Mouse (Mus musculus): ENCODE data around the gene Ankrd13a. TPM values are rescaled to one million over a fixed set of nuclear protein-coding genes. Genes with fewer than 3 reads are reported as not detected.

Gene Ankrd13a
- total RNA-seq, 2 experiments from 2014 or later = 15.4 to 19.6 TPM

DNA sequence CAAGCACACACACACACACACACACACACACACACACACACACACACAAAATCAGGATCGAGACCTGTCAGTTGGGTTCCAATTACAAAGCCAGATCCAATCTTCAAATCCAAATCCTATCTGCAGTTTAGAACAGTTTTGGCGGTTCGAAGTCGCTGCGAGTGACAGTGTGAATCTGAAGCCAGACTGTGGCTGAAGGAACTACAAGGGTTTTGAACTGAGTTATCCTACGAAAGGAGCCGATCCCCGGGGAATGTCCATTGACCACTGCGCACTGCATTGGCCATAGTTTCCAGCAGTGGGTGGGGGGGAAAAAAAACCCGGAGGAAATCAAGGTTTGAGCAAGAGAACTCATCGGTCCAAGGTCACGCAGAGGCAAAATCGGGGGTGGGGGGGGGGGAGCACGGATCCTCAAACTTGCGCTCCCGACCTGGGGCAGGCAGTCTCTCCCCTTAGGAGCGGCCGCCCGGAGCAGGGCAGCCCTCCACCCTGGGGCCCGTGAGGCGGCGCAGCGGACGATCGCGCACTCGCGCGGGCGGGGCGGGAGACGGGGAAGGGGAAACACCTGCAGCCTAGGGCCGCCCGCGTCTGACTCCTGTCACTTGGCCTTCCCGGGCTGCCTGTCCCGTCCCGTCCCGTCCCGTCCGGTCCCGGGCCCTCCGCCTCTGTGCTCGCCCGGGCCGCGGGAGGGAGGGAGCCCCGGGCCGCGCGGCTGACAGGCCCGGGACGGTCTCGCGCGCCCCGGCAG is 1.8 kb upstream of the Ankrd13a start:
- DNase-seq = peak; percentile 76
- intact Hi-C loops (cut with DNase I) = loop anchor here (5.0 kb wide), 2 partner anchors 35 kb away; no protein-coding TSS in a partner anchor
- Histone ChIP-seq H3K27ac (peak overlapping the region; percentile 99), H3K4me3 (peak overlapping the region; percentile 99)
- TF ChIP-seq CTCF (IDR thresholded peaks at IDR 0.05) = no peak

DNA sequence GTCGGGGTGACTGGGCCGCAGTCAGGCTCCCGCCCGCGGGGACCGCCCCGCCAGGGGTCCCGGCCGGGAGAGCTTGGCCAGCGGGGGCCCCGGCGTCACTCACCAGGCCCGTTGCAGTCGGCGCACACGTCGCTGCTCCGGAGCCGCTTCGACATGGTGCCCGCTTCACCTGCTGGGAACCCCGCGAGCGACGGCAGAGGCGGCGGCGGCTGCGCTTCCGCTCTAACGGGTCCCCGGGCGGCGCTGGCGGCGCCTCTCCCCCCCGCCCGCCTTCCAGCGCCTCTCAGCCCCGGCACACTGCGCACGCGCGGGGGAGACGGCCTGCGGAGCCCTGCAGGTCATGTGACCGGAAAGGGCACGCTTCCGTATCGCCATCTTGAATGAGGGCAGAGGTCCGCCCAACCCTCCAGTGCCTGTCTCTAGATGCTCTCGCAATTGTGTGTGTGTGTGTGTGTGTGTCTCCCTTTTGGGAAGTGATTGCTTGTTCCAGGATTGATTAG is 1.2 kb upstream of the Ankrd13a start:
- TF ChIP-seq CTCF (IDR thresholded peaks at IDR 0.05) = no peak
- peak; percentile 99 for DNase-seq
- peak overlapping the region; percentile 99 for H3K4me3 ChIP-seq
- intact Hi-C loops (cut with DNase I) = loop anchor here (5.0 kb wide), 2 partner anchors 34 to 36 kb away; no protein-coding TSS in a partner anchor
- peak overlapping the region; percentile 99 for H3K27ac ChIP-seq

DNA sequence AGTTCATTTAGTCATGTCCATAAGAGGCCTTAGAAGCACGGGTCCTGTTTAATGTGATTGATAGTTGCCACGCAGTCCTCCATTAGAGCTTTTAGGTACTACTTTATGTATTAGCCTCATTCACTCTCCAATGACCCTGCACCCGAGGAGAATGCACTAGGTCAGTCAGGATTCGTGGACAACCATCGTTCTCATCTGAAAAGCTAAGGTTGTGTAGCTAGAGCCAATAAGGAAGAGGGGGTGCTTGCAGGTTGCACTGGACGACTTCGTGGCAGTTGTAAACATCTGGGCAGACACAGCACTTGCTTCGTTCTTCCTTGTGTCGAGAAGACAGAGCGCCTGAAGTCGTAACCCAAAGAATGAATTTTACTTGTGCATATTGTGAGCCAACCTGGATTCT is 697 bp upstream of the Ankrd13a start:
- no peak for DNase-seq

DNA sequence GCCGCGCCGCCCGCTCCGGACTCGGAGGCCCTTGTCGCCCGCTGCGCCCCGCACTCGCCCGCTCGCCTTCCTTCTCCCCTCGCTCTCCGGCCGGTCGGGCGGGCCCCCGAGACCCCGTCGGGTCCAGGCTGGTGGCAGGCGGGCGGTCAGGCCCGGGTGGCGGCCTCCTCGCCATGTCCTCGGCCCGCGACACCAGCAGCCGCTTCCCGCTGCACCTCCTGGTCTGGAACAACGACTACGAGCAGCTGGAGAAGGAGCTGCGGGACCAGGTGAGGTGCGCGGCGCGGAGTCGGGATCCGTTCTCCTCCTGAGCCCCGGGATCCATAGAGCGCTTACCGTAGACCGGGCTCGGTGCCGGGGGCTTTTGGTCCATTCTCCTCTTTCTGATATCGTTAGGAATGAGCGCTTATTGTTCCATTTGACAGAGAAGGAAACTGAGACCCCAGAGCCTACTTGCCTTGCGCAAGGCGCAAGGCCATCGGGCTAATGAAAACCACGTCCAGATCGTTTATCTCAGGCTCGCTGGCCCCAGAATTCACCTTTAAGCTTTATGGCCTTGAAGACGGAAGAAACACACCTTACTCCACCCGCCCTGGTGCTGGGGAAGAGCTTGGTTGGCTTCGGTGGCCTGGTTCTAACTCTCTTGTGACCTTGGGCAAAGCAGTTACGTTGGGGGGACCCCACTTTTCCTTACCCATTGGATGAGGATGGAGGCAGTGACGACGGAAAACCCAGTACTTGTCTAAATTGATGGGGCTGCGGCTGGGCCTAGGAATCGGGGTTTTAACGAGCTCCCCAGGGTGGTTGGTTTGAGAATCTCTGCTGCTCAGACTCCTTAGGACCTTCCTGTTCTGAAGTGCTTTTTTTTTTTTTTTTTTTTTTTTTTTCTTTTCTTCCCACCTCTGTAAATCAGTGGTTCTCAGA is 841 bp downstream of the Ankrd13a start, which contains the start of gene Git2:
Gene Git2 (minus strand): TSS at position 462 of the 924 bp plus-strand sequence.
- H3K4me3 ChIP-seq = peak within 1 kb of the TSS; percentile 99
- no peak for TF ChIP-seq CTCF (IDR thresholded peaks at IDR 0.05)

More for the DNA sequence above, 697 bp upstream of the Ankrd13a start:
- no peak for TF ChIP-seq CTCF (IDR thresholded peaks at IDR 0.05)
- intact Hi-C loops (cut with DNase I) = loop anchor here (2.0 to 5.0 kb wide), 3 partner anchors 34 to 67 kb away; partner anchors contain the start of gene Tchp
- peak overlapping the region; percentile 99 for H3K27ac ChIP-seq
- peak overlapping the region; percentile 99 for H3K4me3 ChIP-seq

DNA sequence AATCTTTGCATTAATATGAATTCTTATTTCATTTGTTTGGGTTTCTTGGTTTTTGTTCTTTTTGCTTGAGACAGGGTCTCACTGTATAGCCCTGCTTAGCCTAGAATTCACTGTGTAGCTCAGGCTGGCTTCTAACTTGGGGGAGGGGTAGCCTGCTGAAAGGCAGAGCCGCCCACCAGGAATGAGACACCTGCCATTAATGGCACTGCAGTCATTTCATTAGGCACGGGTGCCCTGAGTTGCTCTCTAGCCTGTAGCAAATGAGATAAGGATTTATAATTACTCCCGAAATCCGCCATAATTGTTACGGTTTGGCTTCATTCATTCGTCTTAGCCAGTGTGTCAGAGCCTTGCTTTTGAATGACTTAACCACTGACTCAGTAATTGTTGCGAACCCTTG is 1.7 kb downstream of the Ankrd13a start:
- intact Hi-C loops (cut with DNase I) = no loop called here
- Histone ChIP-seq H3K27ac (no peak overlapping the region), H3K4me3 (peak overlapping the region; percentile 99)
- no peak for DNase-seq
- no peak for TF ChIP-seq CTCF (IDR thresholded peaks at IDR 0.05)

More for the DNA sequence above, 841 bp downstream of the Ankrd13a start, which contains the start of gene Git2:
- intact Hi-C loops (cut with DNase I) = loop anchor here (2.0 kb wide), 1 partner anchor 69 kb away; the partner anchor contains the start of gene Tchp
- H3K27ac ChIP-seq = peak within 1 kb of the TSS; percentile 99
- no peak for DNase-seq

DNA sequence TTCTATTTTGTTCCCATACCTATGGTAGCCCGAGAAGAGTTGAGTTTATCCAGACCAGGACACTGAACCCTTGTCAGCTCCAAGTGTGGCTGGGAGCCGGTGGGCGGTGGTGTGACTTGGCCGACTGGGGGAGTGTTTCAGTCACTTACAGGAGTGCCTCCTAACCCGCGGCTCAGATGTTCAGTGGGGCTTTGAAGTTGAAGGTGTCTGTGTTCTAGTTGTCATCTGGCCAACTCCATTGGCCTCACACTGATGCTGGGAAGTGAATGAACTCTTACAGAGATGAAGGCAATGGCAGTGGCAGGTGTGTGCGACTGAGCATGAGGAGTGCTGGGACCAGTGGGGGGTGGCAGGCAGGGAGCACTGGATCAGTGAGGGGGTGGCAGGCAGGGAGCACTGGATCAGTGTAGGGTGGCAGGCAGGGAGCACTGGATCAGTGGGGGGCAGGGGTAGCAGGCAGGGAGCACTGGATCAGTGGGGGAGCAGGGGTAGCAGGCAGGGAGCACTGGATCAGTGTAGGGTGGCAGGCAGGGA is 5.5 kb downstream of the Ankrd13a start:
- Histone ChIP-seq H3K27ac (no peak overlapping the region), H3K4me3 (no peak overlapping the region)
- intact Hi-C loops (cut with DNase I) = no loop called here
- no peak for TF ChIP-seq CTCF (IDR thresholded peaks at IDR 0.05)
- no peak for DNase-seq

DNA sequence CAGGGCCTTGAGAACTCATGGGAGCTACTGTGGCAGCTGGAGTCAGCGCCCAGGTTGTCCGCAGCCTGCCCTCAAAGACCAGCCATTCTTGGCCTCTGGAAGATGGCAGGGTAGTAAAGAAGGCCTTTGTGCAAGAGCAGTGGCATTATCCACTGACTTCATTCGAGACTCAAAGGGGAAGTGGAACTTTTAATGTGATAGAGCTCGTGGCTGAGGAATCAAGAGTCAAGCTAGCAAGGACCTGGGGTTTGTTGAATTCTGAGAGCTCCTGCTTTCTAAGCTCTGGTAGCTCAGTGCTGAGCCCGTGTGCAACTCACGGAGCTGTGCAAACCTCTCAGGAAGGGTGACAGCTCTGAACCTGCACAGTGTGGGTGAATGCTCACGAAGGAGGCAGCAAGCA is 6.4 kb downstream of the Ankrd13a start:
- no peak for TF ChIP-seq CTCF (IDR thresholded peaks at IDR 0.05)
- intact Hi-C loops (cut with DNase I) = no loop called here
- H3K4me3 ChIP-seq = no peak overlapping the region
- no peak overlapping the region for H3K27ac ChIP-seq
- no peak for DNase-seq

DNA sequence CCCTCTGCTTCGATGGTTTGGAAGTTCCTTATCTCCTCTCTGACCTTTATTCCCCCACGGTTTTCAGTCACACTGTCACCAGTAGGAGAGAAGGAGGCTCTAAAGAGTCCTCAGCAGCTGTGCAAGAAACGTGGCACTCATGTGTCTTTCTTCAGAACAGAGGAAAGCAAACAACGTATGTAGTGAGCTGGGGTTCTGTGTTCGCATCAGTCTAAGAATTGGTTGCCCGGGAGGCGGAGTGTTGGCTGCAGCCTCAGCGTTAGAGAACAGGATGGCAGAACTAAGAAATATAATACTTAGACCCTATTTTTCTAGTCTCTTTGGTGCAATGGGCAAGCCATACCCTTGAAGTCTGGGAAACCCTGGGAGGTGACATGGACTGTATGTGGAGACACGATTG is 8.5 kb downstream of the Ankrd13a start:
- intact Hi-C loops (cut with DNase I) = no loop called here
- Histone ChIP-seq H3K27ac (no peak overlapping the region), H3K4me3 (no peak overlapping the region)
- TF ChIP-seq CTCF (IDR thresholded peaks at IDR 0.05) = no peak
- DNase-seq = no peak

DNA sequence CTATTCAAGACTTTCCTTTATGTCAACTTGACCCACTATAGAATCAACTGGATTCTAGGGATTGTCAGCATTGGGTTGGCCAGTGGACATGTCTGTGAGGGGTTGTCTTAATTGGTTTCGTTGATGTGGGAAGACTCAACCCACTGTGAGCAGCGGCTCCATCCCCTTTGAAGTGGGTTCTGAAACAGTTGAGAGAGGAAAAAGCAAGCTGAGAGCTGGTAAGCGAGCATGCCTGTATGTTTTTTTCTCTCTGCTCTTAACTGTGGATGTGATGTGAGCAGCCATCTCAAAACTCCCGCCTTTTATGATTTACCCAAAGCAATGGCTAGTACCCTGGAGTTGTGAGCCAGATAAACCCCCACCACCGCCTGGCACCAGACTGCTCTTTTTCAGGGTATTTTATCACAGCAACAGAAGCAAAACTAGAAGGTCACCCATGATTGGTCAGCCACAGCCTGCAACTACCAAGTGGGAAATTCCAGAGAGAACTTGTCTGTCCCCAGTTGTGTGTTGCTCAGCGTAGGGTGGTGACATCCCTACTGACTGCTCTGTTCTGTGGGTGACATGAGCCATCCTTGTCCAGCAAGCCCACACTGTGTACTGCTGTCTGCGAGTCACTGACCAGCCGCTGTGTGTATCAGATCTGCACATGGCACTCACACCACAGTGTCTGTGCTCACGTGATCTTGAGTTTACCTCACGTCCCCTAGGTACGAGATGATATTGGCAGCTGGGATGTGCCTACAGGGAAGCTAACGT is 9.1 kb downstream of the Ankrd13a start:
- no peak for TF ChIP-seq CTCF (IDR thresholded peaks at IDR 0.05)
- no peak for DNase-seq
- 0 out of 2 replicates have a peak overlapping the region, but pooled peaks have one; percentile 76 for H3K27ac ChIP-seq
- H3K4me3 ChIP-seq = no peak overlapping the region
- intact Hi-C loops (cut with DNase I) = no loop called here

DNA sequence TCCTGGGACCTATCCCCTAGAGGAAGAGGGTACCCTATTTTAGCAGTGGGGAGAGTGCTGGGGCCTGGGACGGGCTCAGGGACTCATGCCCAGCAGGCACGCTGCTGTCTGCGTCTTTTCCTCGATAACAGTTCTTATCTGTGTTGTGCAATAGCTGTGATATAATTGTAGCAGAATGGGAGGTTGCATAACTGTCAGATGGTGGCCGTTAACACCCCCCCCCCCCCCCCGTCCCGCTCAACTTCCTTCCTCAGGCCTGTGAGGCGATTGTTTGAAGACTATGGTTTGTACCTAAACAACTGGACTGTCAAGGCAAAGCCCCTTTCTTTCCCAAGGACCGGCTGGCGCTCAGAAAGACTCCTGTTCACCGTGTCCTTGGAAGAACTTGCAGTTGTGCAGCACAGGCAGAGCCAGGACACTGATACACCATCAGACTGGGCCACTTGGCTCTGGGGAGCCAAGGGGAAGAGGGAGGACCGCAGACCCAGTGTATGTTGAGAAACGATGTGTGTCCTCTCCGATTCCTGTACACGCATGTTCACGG is 10.2 kb downstream of the Ankrd13a start:
- Histone ChIP-seq H3K4me3 (peak overlapping the region; percentile 47), H3K27ac (peak overlapping the region; percentile 76)
- no peak for TF ChIP-seq CTCF (IDR thresholded peaks at IDR 0.05)
- no peak for DNase-seq
- intact Hi-C loops (cut with DNase I) = no loop called here

DNA sequence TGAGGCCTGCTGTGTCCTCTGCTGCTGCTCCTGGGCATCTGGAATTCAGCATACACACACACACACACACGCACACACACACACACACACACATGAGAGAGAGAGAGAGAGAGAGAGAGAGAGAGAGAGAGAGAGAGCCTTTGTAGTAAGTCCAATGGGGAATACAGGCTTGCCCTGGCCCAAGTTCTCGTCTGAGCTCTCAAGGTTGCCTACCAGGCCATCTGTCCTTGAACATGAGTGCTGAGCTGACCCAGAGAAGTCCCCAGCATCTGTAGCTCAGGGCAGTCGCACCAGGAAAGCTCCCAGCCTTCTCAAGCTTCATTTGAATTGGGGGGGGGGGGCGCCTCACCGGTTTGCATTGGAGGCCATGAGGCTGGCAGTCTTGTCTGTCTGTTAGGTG is 10.7 kb downstream of the Ankrd13a start:
- intact Hi-C loops (cut with DNase I) = no loop called here
- DNase-seq = no peak
- TF ChIP-seq CTCF (IDR thresholded peaks at IDR 0.05) = no peak
- Histone ChIP-seq H3K4me3 (no peak overlapping the region), H3K27ac (peak overlapping the region; percentile 76; the same call in 1 of the 2 replicates)

Data from gastrocnemius, adult 2 months (tissue).